Mouse (Mus musculus) MEL (cell line): ENCODE results near the gene 6430628N08Rik. TPM values are rescaled to one million over a fixed set of nuclear protein-coding genes. Genes with fewer than 3 reads are reported as not detected.

Experiments
- DNase-seq: peaks from one replicate; pipeline ENCODE4 v3.0.0; 2011; ENCODE audit warnings: low read depth, low spot score
- H3K27ac ChIP-seq: 2 replicates; pipeline ENCODE4 v1.5.1; 2012; ENCODE audit warnings: low read depth, mild to moderate bottlenecking, control low read depth, low read length, moderate library complexity; ENCODE audit not compliant: control insufficient read depth
- H3K27me3 ChIP-seq, 2 experiments: fragments of 150-350 bp in 1 of 2; sonication (generic) in 1 of 2; 2 replicates each; pipeline ENCODE4 v1.6.1; 2012; ENCODE audit warnings: low read length in 2 of 2, mild to moderate bottlenecking in 2 of 2, improper control_type of control experiment in 1 of 2, moderate library complexity in 1 of 2; ENCODE audit not compliant: insufficient read depth in 2 of 2, control insufficient read depth in 1 of 2
- H3K36me3 ChIP-seq, 2 experiments: 2 replicates each; pipeline ENCODE4 v1.6.1; 2012 to 2014; ENCODE audit warnings: low read length in 2 of 2, improper control_type of control experiment in 1 of 2, inconsistent platforms in 1 of 2, mild to moderate bottlenecking in 1 of 2; ENCODE audit not compliant: insufficient read depth in 2 of 2, control insufficient read depth in 1 of 2
- H3K4me1 ChIP-seq, 2 experiments: fragments of 150-350 bp in 1 of 2; sonication (generic) in 1 of 2; 2 replicates each; pipeline ENCODE4 v1.6.1; 2012; ENCODE audit warnings: low read length in 2 of 2, improper control_type of control experiment in 1 of 2, mild to moderate bottlenecking in 1 of 2; ENCODE audit not compliant: insufficient read depth in 2 of 2, control insufficient read depth in 1 of 2
- H3K4me3 ChIP-seq, 2 experiments: fragments of 150-350 bp in 1 of 2; sonication (generic) in 1 of 2; 2 replicates each; pipeline ENCODE4 v1.5.1; 2012; ENCODE audit warnings: low read depth in 2 of 2, low read length in 2 of 2, mild to moderate bottlenecking in 2 of 2, moderate library complexity in 2 of 2, control low read depth in 1 of 2, improper control_type of control experiment in 1 of 2; ENCODE audit not compliant: control insufficient read depth in 1 of 2, insufficient read depth in 1 of 2
- H3K79me2 ChIP-seq: 2 replicates; pipeline ENCODE4 v1.6.1; 2012; ENCODE audit warnings: mild to moderate bottlenecking, low read length, moderate library complexity; ENCODE audit not compliant: control insufficient read depth, poor library complexity, insufficient read depth
- H3K9ac ChIP-seq: 2 replicates; pipeline ENCODE4 v1.6.1; 2012; ENCODE audit warnings: low read depth, mild to moderate bottlenecking, control low read depth, low read length, moderate library complexity; ENCODE audit not compliant: control insufficient read depth, poor library complexity, severe bottlenecking
- H3K9me3 ChIP-seq: fragments of 150-350 bp; sonication (generic); replicated peaks from 2 replicates; pipeline ENCODE4 v1.6.1; 2012; ENCODE audit warnings: mild to moderate bottlenecking, low read length, improper control_type of control experiment, moderate library complexity; ENCODE audit not compliant: insufficient read depth
- BHLHE40 ChIP-seq: IDR thresholded peaks from 2 replicates; pipeline ENCODE4 v1.6.1; 2012; ENCODE audit warnings: low read depth, mild to moderate bottlenecking, inconsistent platforms, low read length, improper control_type of control experiment, borderline replicate concordance
- ELF1 ChIP-seq: IDR thresholded peaks from 2 replicates; pipeline ENCODE4 v1.6.1; 2014; ENCODE audit warnings: low read depth, mild to moderate bottlenecking, inconsistent platforms, low read length, improper control_type of control experiment, moderate library complexity
- GABPA ChIP-seq: IDR thresholded peaks from 2 replicates; pipeline ENCODE4 v1.6.1; 2012; ENCODE audit warnings: low read depth, mild to moderate bottlenecking, inconsistent platforms, low read length, improper control_type of control experiment, moderate library complexity
- GATA1 ChIP-seq: IDR thresholded peaks from 2 replicates; pipeline ENCODE4 v1.6.1; 2011; ENCODE audit warnings: low read depth, low read length, improper control_type of control experiment
- HCFC1 ChIP-seq: IDR thresholded peaks from 2 replicates; pipeline ENCODE4 v1.6.1; 2012; ENCODE audit warnings: low read depth, mild to moderate bottlenecking, inconsistent platforms, low read length, improper control_type of control experiment, moderate library complexity
- JUND ChIP-seq: IDR thresholded peaks from 2 replicates; pipeline ENCODE4 v1.6.1; 2011; ENCODE audit warnings: low read depth, mild to moderate bottlenecking, improper control_type of control experiment, low read length
- KAT2A ChIP-seq: conservative IDR thresholded peaks from 2 replicates; pipeline ENCODE4 v1.6.1; 2012; ENCODE audit warnings: low read depth, low read length, improper control_type of control experiment, inconsistent platforms
- MAFK ChIP-seq: IDR thresholded peaks from 2 replicates; pipeline ENCODE4 v1.6.1; 2011; ENCODE audit warnings: low read depth, mild to moderate bottlenecking, low read length, improper control_type of control experiment, borderline replicate concordance
- MAX ChIP-seq: IDR thresholded peaks from 2 replicates; pipeline ENCODE4 v1.6.1; 2011; ENCODE audit warnings: low read length, improper control_type of control experiment
- MXI1 ChIP-seq: IDR thresholded peaks from 2 replicates; pipeline ENCODE4 v1.6.1; 2011; ENCODE audit warnings: mild to moderate bottlenecking, low read depth, low read length, improper control_type of control experiment
- MYC ChIP-seq: IDR thresholded peaks from 2 replicates; pipeline ENCODE4 v1.6.1; 2011; ENCODE audit warnings: low read depth, mild to moderate bottlenecking, low read length, improper control_type of control experiment, moderate library complexity
- NELFE ChIP-seq: IDR thresholded peaks from 2 replicates; pipeline ENCODE4 v1.6.1; 2011; ENCODE audit warnings: low read depth, low read length, improper control_type of control experiment
- POLR2AphosphoS5 ChIP-seq: IDR thresholded peaks from 2 replicates; pipeline ENCODE4 v1.6.1; 2012; ENCODE audit warnings: low read depth, borderline replicate concordance, mild to moderate bottlenecking, inconsistent platforms, low read length, moderate library complexity, mixed read lengths
- RCOR1 ChIP-seq: IDR thresholded peaks from 2 replicates; pipeline ENCODE4 v1.6.1; 2012; ENCODE audit warnings: low read depth, mild to moderate bottlenecking, inconsistent platforms, low read length, improper control_type of control experiment
- SMC3 ChIP-seq: IDR thresholded peaks from 2 replicates; pipeline ENCODE4 v1.6.1; 2011; ENCODE audit warnings: low read depth, low read length, improper control_type of control experiment
- TAL1 ChIP-seq: IDR thresholded peaks from 2 replicates; pipeline ENCODE4 v1.6.1; 2012; ENCODE audit warnings: mild to moderate bottlenecking, inconsistent platforms, low read length, moderate library complexity, mixed read lengths
- TBP ChIP-seq: IDR thresholded peaks from 2 replicates; pipeline ENCODE4 v1.8.0; 2011; ENCODE audit warnings: low read depth, low read length, improper control_type of control experiment
- UBTF ChIP-seq: IDR thresholded peaks from 2 replicates; pipeline ENCODE4 v1.6.1; 2012; ENCODE audit warnings: low read depth, mild to moderate bottlenecking, inconsistent platforms, low read length, improper control_type of control experiment, moderate library complexity, borderline replicate concordance; ENCODE audit not compliant: insufficient read depth
- USF2 ChIP-seq, 2 experiments: IDR thresholded peaks; 2 replicates each; pipeline ENCODE4 v1.6.1; 2011 to 2012; ENCODE audit warnings: improper control_type of control experiment in 2 of 2, low read length in 2 of 2, borderline replicate concordance in 1 of 2, inconsistent platforms in 1 of 2, low read depth in 1 of 2, mild to moderate bottlenecking in 1 of 2; ENCODE audit not compliant: insufficient read depth in 1 of 2
- ZKSCAN1 ChIP-seq: IDR thresholded peaks from 2 replicates; pipeline ENCODE4 v1.6.1; 2012; ENCODE audit warnings: low read depth, mild to moderate bottlenecking, inconsistent platforms, low read length, improper control_type of control experiment, moderate library complexity
- ZNF384 ChIP-seq: IDR thresholded peaks from 2 replicates; pipeline ENCODE4 v1.6.1; 2012; ENCODE audit warnings: low read depth, mild to moderate bottlenecking, inconsistent platforms, low read length, improper control_type of control experiment
- polyA plus RNA-seq, 2 experiments: library from polyadenylated mRNA; stranded (reverse) in 1 of 2; unstranded in 1 of 2; fragments of >175 nt in 1 of 2; fragments of >200 nt in 1 of 2; gene quantifications; 2 replicates each; pipeline versions ENCODE4 v1.2.1 to v1.2.4; 2012; ENCODE audit warnings: low replicate concordance in 2 of 2, low read depth in 1 of 2; ENCODE audit not compliant: insufficient read length in 2 of 2, insufficient read depth in 1 of 2, missing spikeins in 1 of 2
- total RNA-seq: library from RNA; depleted of rRNA; stranded (reverse); fragments of 300-350 nt; gene quantifications from 2 replicates; pipeline ENCODE4 v1.2.3, GENCODE M21; 2012

6430628N08Rik gene
- total and polyA plus RNA-seq, 3 experiments: not detected

DNA sequence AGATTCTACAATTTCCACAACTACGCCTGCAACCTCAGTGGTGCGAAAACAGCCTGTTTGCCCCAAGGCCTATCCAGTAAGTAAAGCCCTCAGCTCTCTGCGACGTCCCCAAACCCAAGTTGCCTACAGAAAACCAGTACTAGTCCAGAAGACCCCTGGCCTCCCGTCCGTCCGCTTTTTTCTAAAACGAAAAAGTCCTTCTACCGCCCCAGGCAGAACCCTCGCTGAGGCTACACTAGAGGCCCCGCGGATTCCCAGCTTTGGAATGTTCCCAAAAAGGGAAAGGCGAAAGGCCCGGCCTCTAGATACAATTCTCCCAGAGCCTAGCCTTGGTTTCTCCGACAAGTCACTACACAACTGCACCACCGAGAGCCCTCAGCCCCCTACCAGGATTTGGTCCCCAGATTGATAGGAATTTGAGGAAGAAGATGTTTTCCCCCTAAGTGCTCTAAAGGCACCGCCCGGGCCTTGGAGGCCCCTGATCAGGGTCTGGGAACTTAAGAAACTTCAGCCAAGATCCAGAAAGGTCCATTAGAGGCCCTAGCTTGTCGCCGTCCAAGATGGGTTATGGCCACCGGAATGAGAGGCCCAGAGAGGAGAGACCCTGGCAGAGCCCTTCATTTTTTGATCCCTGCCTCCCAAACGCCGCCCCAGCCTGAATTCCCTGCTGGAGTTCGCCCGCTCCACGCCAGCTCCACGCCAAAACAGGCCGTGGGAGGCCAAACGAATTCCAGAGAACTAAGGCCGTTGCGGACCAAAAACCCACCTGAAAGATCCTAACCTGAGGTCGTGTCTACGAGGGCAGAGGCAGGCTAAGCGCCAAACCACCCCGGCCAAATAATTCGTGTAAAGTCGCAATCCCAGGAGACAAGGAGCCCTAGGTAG is 48.1 kb downstream of the 6430628N08Rik start:
- no peaks in the 10 kb centered on the region for H3K9me3 ChIP-seq
- no peak for DNase-seq
- no peaks in the 10 kb centered on the region for H3K4me1 ChIP-seq
- H3K79me2 ChIP-seq: no peaks in the 10 kb centered on the region
- H3K27me3 ChIP-seq: peaks cover 0 to 4% of the 10 kb centered on the region in 2 experiments; a peak in 2 of 4 replicates
- peak overlapping the region in 1 of 2 experiments; percentile 77; a peak in 1 of 4 replicates for H3K4me3 ChIP-seq
- H3K9ac ChIP-seq: no peak overlapping the region; the same call in 1 of the 2 replicates
- no peaks in the 10 kb centered on the region for H3K36me3 ChIP-seq
- no peak overlapping the region for H3K27ac ChIP-seq
- TF ChIP-seq ELF1 (no peak), TAL1 (no peak), MAX (no peak), USF2 (IDR thresholded peaks at IDR 0.05; ENCODE audit: borderline replicate concordance in 1 of 2, insufficient read depth in 1 of 2, low read depth in 1 of 2, low read length in 2 of 2) (no peak), HCFC1 (no peak), GATA1 (no peak), TBP (no peak), MXI1 (no peak), ZNF384 (no peak), ZKSCAN1 (no peak), MYC (no peak), POLR2AphosphoS5 (no peak), SMC3 (no peak), KAT2A (no peak), RCOR1 (no peak)

DNA sequence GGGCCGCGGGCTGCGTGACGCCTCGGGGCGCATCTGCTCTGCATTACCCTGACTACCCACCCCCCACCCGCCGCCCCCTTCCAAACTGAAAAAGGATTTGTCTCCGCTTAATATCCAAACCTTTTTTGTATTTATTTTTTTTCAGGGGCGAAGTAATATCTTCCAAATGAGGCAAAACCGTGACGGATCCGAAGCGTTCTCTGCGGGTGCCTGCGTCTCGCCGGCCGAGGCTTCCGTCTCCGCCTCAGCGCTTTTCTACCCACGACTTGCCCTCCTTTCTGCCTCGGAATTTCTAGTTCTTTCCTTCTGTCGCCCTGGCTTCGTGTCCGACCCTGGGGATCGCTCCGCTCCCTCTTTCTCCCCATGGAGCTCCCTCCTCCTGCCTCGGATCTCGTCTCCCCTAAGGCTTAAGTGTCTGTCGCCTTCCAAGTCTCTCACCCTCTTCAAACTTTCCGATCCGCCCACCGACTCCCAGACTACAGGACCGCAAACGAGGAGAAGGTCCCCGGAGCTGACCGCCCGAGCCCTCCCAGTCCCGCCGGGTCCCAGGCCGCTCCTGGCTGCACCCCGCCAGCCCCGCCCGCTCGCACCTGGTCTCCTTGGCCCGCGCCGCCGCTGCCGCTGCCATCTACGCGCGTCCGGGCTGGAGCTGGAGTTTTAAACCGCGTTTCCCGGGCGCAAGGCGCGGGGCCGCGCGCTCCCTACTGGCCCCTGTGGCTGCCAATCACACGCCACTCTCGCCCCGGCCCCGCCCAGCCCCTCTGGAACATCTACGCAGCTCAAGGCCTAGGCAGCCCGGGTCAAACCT is 49.0 kb downstream of the 6430628N08Rik start, which contains the start of gene Dmbx1:
TSS of gene Dmbx1 (minus strand) at position 632 of the 808 bp plus-strand sequence.
- TF ChIP-seq HCFC1 (no peak), UBTF (no peak), MXI1 (no peak), BHLHE40 (no peak), MAFK (no peak), GABPA (no peak), SMC3 (no peak), NELFE (no peak), JUND (no peak), ZKSCAN1 (no peak)
- H3K79me2 ChIP-seq: no peaks in the 10 kb centered on the region
- H3K9me3 ChIP-seq: no peaks in the 10 kb centered on the region
- peak; percentile 80 for DNase-seq
- H3K4me1 ChIP-seq: no peaks in the 10 kb centered on the region
- peaks cover 0 to 4% of the 10 kb centered on the region in 2 experiments; a peak in 2 of 4 replicates for H3K27me3 ChIP-seq
- no peak within 1 kb of the TSS for H3K27ac ChIP-seq
- peak within 1 kb of the TSS; percentile 70 for H3K9ac ChIP-seq
- no peaks in the 10 kb centered on the region for H3K36me3 ChIP-seq
- peak within 1 kb of the TSS; percentile 41 to 77 for H3K4me3 ChIP-seq
